Mouse (Mus musculus) limb, embryonic 13.5 days (tissue): ENCODE measurements at regions not wholly inside any gene's neighbourhood (a gene's known extent, or its start where the extent isn't known, plus 50 kb on each side); places are given as distances from the start of the nearest gene placed in this dataset.
"Not testable (repeated sequence)": the region's sequence is repeated elsewhere in the genome, so short reads cannot be mapped to it uniquely, and the experiment has no call there.

ENCODE experiments used
- ATAC-seq: fragments of 200-750 bp; cut with Nextera tagmentation; 2 replicates; pipeline ENCODE4 v1.8.0; 2017; ENCODE audit warnings: low read depth, moderate number of reproducible peaks, moderate TSS enrichment; ENCODE audit not compliant: low FRiP score
- H3K27ac ChIP-seq: fragments of 300-500 bp; sonication (generic); 2 replicates; pipeline ENCODE4 v1.5.1; 2015; ENCODE audit warnings: inconsistent platforms, mild to moderate bottlenecking, moderate library complexity
- H3K27me3 ChIP-seq: fragments of 300-500 bp; sonication (generic); 2 replicates; pipeline ENCODE4 v1.6.1; 2015; ENCODE audit warnings: mild to moderate bottlenecking, inconsistent platforms
- H3K36me3 ChIP-seq: fragments of 300-500 bp; sonication (generic); 2 replicates; pipeline ENCODE4 v1.6.1; 2015; ENCODE audit warnings: inconsistent platforms, mild to moderate bottlenecking, moderate library complexity
- H3K4me1 ChIP-seq: fragments of 300-500 bp; sonication (generic); 2 replicates; pipeline ENCODE4 v1.6.1; 2015; ENCODE audit warnings: inconsistent platforms
- H3K4me2 ChIP-seq: fragments of 300-500 bp; sonication (generic); replicated peaks from 2 replicates; pipeline ENCODE4 v1.6.1; 2015; ENCODE audit warnings: inconsistent platforms, mild to moderate bottlenecking, moderate library complexity
- H3K4me3 ChIP-seq: fragments of 300-500 bp; sonication (generic); 2 replicates; pipeline ENCODE4 v1.5.1; 2015; ENCODE audit warnings: moderate library complexity, mild to moderate bottlenecking, inconsistent platforms
- H3K9ac ChIP-seq: fragments of 300-500 bp; sonication (generic); 2 replicates; pipeline ENCODE4 v1.6.1; 2015; ENCODE audit warnings: mild to moderate bottlenecking, inconsistent platforms
- H3K9me3 ChIP-seq: fragments of 300-500 bp; sonication (generic); 2 replicates; pipeline ENCODE4 v1.6.1; 2016; ENCODE audit warnings: inconsistent platforms
- WGBS: fragments of 180-500 bp; shearing (Covaris S2); methylation state at CpG from one replicate; pipeline ENCODE4 v1.1.7; 2015; 5-methylcytosine and 5-hydroxymethylcytosine counted together

DNA sequence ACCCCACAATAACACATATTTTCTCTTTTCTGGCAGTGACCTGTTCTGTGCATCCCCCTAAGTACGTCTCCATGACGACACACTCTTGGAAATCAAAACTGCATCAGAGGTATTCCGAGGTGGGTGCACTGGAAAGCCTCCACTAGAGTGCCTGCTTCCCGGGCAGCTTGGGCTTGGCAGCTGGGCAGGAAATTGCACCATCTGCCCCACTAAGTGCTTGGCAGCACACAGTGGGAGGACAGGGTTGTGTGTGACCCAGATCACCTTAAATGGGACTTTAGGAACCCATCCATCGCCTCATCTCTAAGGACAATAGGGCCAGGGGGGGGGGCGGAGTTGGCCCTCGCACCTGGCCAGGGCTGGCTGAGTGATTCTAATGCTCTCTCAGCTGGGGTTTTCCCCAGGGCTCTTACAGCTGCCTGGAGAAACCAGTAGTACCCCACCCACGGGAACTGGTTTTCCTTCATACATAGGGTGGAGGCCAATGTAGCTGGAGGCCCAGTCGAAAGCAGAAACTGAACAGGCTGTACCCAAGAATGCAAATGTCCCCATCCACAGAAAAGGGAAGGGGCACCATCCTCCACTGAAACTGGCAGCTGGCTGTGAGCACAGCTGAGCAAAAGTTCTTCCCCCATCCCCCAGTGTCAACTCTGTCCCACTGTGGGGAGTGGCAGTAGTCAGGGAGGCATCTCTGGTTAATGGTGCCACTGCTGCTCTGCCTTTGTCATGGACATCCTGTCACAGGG lies 75.7 kb downstream of the Cryaa start:
- no peaks in the 10 kb centered on the region for H3K27me3 ChIP-seq
- no peak for ATAC-seq
- H3K4me2 ChIP-seq = no peak overlapping the region
- no peak overlapping the region for H3K4me3 ChIP-seq
- H3K4me1 ChIP-seq = 0 out of 2 replicates have a peak, but pooled peaks cover 6% of the 10 kb centered on the region
- no peaks in the 10 kb centered on the region for H3K36me3 ChIP-seq
- WGBS = 64% methylated on average over 9 of the region's 9 CpGs
- H3K27ac ChIP-seq = no peak overlapping the region
- peaks cover 7% of the 10 kb centered on the region; the same call in 1 of the 2 replicates for H3K9me3 ChIP-seq
- H3K9ac ChIP-seq = no peak overlapping the region

DNA sequence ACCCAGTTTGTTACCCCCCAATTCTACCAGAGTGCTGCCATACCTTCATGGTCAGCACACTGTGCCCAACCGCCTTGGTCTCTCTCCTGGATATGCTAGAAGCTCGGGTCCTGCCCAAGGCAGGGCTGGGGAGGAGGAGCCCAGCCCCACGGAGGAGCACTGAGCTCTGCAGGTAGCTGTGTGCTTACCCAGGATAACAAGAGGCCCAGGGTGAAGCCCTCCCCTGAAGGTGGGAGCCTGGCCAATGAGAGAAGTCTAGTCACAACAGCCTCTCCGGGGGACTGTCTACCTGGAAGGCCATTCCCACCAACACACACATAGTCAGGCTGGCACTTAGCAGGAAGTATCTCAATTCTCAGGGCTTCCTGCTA lies 76.2 kb downstream of the Cryaa start:
- H3K36me3 ChIP-seq = no peaks in the 10 kb centered on the region
- 43% methylated on average over 4 of the region's 4 CpGs for WGBS
- H3K4me1 ChIP-seq = 0 out of 2 replicates have a peak, but pooled peaks cover 6% of the 10 kb centered on the region
- no peaks in the 10 kb centered on the region for H3K27me3 ChIP-seq
- no peak overlapping the region for H3K4me2 ChIP-seq
- H3K27ac ChIP-seq = no peak overlapping the region
- H3K9me3 ChIP-seq = peaks cover 7% of the 10 kb centered on the region; the same call in 1 of the 2 replicates
- H3K9ac ChIP-seq = no peak overlapping the region
- H3K4me3 ChIP-seq = no peak overlapping the region
- 0 out of 2 replicates have a peak, but pooled peaks have one; percentile 19 for ATAC-seq

DNA sequence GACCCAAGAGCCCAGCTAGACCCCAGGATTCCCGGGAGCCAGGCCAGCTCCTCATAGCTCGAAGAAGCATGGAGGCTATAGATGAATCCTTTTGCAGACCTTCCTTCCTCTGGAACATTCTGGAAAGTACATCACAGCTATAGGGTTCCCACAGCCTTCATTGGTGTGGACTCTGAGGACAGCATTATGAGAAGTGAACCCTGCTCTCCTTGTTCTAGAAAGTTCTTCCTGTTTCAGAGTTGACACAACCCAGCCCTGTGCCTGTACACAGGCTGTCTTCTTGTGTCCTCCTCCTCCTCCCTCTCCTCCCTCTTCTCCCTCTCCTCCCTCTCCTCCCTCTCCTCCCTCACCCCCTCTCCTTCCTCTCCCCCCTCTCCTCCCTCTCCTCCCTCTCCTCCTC lies 82.9 kb downstream of the Cryaa start:
- Histone ChIP-seq H3K9me3 (peaks cover 7% of the 10 kb centered on the region; the same call in 1 of the 2 replicates), H3K4me3 (no peak overlapping the region), H3K4me1 (no peaks in the 10 kb centered on the region), H3K27ac (no peak overlapping the region), H3K9ac (no peak overlapping the region), H3K27me3 (no peaks in the 10 kb centered on the region), H3K36me3 (no peaks in the 10 kb centered on the region), H3K4me2 (no peak overlapping the region)
- no peak for ATAC-seq
- WGBS = 85% methylated on average over 2 of the region's 2 CpGs

DNA sequence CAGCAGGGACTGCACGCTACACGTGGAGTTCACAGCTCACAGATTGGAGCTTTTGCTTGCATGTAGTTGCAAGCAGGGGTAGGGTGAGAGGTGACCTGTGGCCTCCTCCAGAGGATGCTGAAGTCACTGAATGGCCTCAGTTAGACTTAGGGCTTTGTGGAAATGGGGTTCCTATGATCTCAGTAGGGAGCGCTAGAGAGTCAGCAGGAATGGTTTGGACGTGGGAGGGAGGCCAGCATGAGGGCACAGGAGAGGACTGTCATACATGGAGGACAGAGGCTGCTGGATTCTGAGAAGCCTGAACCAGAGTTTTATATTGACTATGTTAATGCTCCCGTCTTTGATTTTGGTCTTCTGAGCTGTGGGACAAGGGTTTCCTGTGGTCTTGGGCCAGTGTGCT lies 85.5 kb downstream of the Cryaa start:
- Histone ChIP-seq H3K27ac (no peak overlapping the region), H3K27me3 (no peaks in the 10 kb centered on the region), H3K4me2 (no peak overlapping the region), H3K4me1 (peaks cover 13% of the 10 kb centered on the region), H3K9ac (no peak overlapping the region), H3K9me3 (no peaks in the 10 kb centered on the region), H3K36me3 (no peaks in the 10 kb centered on the region), H3K4me3 (no peak overlapping the region)
- ATAC-seq = no peak
- WGBS = 61% methylated on average over 5 of the region's 5 CpGs

DNA sequence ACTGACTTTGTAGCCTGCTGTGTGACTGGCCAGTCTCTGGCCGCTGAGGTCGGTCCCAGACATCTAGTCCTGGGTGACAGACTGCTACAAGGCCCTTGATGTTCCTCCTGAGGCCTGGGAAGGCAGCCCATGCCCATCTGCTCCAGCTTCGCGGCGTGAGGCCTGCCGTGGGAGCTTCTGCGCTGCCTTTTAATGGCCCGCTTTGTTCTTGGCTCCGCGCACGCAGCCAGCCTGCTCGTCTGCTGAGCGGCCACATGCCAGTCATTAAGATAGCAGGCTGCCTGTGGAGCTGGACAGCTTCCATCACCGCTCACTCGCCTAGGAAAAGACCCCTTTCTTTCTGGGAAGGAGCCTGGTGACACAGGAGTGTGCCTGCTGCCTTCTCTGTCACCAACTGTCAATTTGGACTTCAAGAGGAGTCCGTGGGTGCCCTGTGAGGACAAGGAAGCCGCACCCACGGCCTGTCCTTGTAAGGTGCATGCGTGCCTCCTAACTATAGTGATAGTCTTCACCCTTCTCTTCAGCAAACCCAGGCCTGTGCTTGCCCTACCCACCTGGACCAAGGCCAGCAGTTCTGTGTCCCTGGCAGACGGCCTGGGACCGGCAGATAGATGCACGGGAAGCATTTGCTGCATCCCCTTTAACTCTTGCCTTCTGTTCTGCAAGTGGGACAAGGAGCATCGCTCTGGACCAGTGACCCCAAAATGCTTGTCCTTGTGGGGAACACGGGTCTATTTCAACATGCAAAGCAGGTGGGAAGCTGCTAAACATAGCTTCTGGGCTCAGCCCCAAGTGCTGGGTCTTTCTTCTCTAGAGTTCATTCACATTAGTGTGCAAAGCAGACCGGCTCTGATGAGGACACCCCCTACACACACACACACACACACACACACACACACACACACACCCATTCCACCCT lies 88.6 kb downstream of the Sik1 start:
- no peak overlapping the region for H3K4me3 ChIP-seq
- no peaks in the 10 kb centered on the region for H3K27me3 ChIP-seq
- ATAC-seq = peak; percentile 77
- 0 out of 2 replicates have a peak overlapping the region, but pooled peaks have one; percentile 51 for H3K9ac ChIP-seq
- H3K4me1 ChIP-seq = peaks cover 13% of the 10 kb centered on the region
- WGBS = 29% methylated on average over 25 of the region's 25 CpGs
- peaks cover 6% of the 10 kb centered on the region; the same call in 1 of the 2 replicates for H3K9me3 ChIP-seq
- H3K27ac ChIP-seq = peak overlapping the region; percentile 70; the same call in 1 of the 2 replicates
- H3K4me2 ChIP-seq = peak overlapping the region; percentile 46
- no peaks in the 10 kb centered on the region for H3K36me3 ChIP-seq

DNA sequence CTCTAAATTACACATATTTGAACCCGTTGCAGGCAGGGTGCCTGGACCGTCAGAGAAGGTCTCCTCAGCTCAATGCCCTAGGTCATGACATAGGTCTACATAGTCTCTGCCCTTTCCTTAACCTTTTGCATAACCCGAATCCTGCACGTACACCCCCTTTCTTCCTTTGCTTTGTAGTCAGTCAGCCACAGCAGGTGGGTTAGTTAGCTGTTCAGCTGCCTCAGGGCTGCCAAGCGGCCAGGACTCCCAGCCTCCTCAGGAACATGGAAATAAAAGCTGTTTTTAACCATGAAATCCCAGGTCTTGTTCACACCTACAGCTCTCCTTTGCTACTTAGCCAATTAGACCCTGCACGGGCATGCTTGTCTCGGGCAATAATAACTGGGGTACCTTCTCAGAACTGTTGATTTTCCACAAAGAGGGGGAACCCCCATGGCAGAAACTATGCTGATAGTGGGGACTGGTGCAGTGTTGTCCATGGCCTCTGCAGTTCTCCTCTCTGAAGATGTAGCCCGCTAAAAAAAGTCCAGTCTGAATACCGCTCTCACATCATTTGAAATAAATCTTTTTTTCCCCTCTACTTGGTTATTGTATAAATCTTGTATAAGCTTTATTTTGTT lies 83.3 kb downstream of the Sik1 start:
- ATAC-seq = no peak
- peaks cover 24% of the 10 kb centered on the region for H3K4me1 ChIP-seq
- peaks cover 6% of the 10 kb centered on the region; the same call in 1 of the 2 replicates for H3K9me3 ChIP-seq
- H3K27ac ChIP-seq = no peak overlapping the region
- WGBS = 37% methylated on average over 9 of the region's 9 CpGs
- no peak overlapping the region for H3K9ac ChIP-seq
- H3K4me3 ChIP-seq = no peak overlapping the region
- no peaks in the 10 kb centered on the region for H3K36me3 ChIP-seq
- H3K27me3 ChIP-seq = no peaks in the 10 kb centered on the region
- no peak overlapping the region for H3K4me2 ChIP-seq

DNA sequence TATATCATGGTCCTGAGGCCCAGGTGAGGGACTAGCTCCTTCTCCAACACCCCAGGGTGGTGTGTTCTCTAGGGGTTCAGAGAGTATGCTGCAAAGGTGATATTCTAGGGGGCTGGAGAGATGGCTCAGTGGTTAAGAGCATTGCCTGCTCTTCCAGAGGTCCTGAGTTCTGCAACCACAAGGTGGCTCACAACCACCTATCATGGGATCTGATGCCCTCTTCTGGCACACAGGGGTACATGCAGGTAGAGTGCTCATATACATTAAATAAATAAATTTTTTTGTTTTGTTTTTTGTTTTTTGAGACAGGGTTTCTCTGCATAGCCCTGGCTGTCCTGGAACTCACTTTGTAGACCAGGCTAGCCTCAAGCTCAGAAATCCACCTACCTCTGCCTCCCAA lies 81.7 kb downstream of the Sik1 start:
- H3K9me3 ChIP-seq, H3K27ac ChIP-seq, H3K4me3 ChIP-seq, H3K4me2 ChIP-seq, ATAC-seq, H3K9ac ChIP-seq, H3K36me3 ChIP-seq, H3K27me3 ChIP-seq: not testable (repeated sequence)
- peaks cover 32% of the 10 kb centered on the region for H3K4me1 ChIP-seq

DNA sequence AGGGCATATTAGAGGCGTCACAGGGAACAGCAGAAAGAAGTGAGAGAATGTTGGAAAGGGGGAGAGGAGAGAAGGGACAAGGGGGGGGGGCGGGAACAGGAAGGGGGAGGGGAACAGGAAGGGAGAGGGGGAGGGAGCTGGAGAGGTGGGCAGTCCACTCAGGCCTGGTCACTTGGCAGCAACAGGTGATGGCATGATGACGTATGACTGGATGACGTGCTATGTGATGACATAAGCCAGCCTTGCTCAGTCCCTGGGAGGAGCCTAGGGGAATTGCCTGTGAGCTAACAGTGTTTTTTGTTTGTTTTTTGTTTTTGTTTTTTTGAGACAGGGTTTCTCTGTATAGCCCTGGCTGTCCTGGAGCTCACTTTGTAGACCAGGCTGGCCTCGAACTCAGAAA lies 80.6 kb downstream of the Sik1 start:
- ATAC-seq = no peak
- no peak overlapping the region for H3K4me3 ChIP-seq
- no peaks in the 10 kb centered on the region for H3K36me3 ChIP-seq
- no peak overlapping the region for H3K27ac ChIP-seq
- peaks cover 32% of the 10 kb centered on the region for H3K4me1 ChIP-seq
- no peak overlapping the region for H3K9ac ChIP-seq
- H3K4me2 ChIP-seq = no peak overlapping the region
- H3K9me3 ChIP-seq = peaks cover 5% of the 10 kb centered on the region; the same call in 1 of the 2 replicates
- no peaks in the 10 kb centered on the region for H3K27me3 ChIP-seq
- 73% methylated on average over 5 of the region's 5 CpGs for WGBS

DNA sequence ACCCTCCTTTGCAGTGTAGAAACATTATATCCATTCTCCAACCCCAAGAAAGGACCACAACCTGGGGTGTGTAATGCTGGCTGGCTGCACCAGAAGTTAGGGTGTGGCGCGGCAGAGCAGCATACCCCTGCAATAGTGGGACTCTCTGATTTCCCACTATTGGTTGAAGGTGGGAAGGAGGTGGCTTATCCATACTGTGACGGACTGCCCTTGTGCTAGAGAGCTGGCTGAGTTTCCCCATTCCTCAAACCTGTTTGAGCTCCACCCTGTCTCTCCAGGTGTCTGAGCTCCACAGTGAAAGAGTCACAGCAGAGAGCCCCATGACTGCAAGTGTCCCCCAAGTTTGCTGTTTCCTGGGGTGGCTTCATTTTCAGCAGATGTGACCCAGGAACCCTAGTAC lies 79.6 kb downstream of the Sik1 start:
- H3K9me3 ChIP-seq = no peaks in the 10 kb centered on the region
- H3K36me3 ChIP-seq = no peaks in the 10 kb centered on the region
- H3K27me3 ChIP-seq = no peaks in the 10 kb centered on the region
- H3K4me3 ChIP-seq = no peak overlapping the region
- no peak overlapping the region for H3K27ac ChIP-seq
- no peak overlapping the region for H3K9ac ChIP-seq
- peaks cover 32% of the 10 kb centered on the region for H3K4me1 ChIP-seq
- no peak for ATAC-seq
- 81% methylated on average over 3 of the region's 3 CpGs for WGBS
- H3K4me2 ChIP-seq = no peak overlapping the region

DNA sequence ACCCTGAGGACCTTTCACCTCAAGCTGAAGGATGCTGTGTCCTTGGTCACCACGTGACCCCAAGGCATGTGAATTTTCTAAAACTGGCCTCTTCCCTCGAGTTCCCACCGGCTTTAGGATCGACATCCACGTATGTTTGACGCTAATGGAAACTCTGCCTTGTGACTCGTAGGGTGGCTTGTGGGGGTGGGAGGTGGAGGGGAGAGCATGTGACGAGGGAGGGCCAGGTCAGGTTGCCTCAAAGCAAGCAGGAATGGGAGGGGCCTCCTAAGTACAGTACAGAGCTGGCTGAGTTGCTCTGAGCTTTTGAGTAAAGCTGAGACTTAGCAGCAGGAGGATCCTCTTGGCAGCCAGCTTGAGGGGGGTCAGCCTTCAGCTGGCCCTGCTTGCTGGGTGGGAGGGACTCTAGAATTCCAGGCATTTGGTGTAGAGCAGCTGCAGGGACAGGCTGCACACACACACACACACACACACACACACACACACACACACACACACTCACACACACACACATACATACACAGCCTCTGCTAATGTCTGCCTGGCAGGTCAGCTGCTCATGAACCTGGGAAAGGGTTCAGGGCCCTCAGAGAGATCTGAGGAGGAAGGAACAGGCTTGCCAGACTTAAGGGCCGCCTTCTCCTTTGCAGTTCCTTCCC lies 78.5 kb downstream of the Sik1 start:
- H3K27me3 ChIP-seq = no peaks in the 10 kb centered on the region
- H3K9me3 ChIP-seq = no peaks in the 10 kb centered on the region
- 32% methylated on average over 9 of the region's 9 CpGs for WGBS
- H3K36me3 ChIP-seq = no peaks in the 10 kb centered on the region
- peak overlapping the region; percentile 88 for H3K27ac ChIP-seq
- peak; percentile 91 for ATAC-seq
- H3K4me3 ChIP-seq = no peak overlapping the region
- peaks cover 32% of the 10 kb centered on the region for H3K4me1 ChIP-seq
- H3K4me2 ChIP-seq = peak overlapping the region; percentile 34
- peak overlapping the region; percentile 51; the same call in 1 of the 2 replicates for H3K9ac ChIP-seq

DNA sequence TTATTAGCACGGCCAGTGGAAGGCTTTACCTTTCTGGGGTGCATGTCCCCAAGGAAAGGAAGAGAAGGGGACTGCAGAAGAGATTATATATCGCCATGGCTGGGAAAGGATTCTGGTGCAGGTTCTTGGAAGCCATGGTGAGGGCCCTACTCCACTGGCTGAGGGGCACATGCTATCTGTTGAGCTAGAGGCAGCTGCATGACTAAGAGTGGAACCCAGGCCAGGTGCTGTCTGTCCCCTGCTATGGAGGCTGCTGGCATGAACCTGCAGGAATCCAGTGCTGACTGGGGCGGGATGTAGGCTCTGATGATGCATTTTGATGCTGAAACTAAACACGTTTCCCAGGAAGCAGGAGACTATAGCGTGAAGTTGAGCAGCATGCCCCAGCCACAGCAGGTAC lies 77.9 kb downstream of the Sik1 start:
- H3K4me1 ChIP-seq = peaks cover 27% of the 10 kb centered on the region
- H3K9ac ChIP-seq = peak overlapping the region; percentile 51; the same call in 1 of the 2 replicates
- peak overlapping the region; percentile 88 for H3K27ac ChIP-seq
- WGBS = 73% methylated on average over 5 of the region's 5 CpGs
- H3K9me3 ChIP-seq = no peaks in the 10 kb centered on the region
- no peaks in the 10 kb centered on the region for H3K36me3 ChIP-seq
- ATAC-seq = no peak
- peak overlapping the region; percentile 34 for H3K4me2 ChIP-seq
- no peaks in the 10 kb centered on the region for H3K27me3 ChIP-seq
- H3K4me3 ChIP-seq = no peak overlapping the region
